Mouse (Mus musculus): ENCODE data around the gene Grin2b.

GRCm38 (mm10) chr6:136011533-136011932, 161.8 kb downstream of the Grin2b start:
- TF ChIP-seq CTCF (IDR thresholded peaks at IDR 0.05; ENCODE audit: low read depth) (no peak), EP300 (IDR thresholded peaks at IDR 0.05; ENCODE audit: low read depth) (no peak)

Measured in liver, postnatal 0 days (tissue).